Mouse (Mus musculus) urinary bladder, adult 2 months (tissue): Measurements from ENCODE around the gene Otud4. TPM values are rescaled to one million over a fixed set of nuclear protein-coding genes. Genes with fewer than 3 reads are reported as not detected.

ENCODE experiments used
- polyA plus RNA-seq: library from polyadenylated mRNA; depleted of rRNA; stranded (reverse); fragments of >200 nt; gene quantifications from 2 replicates; pipeline ENCODE4 v1.2.3, GENCODE M21; 2012; rRNA removed

The Otud4 gene
- polyA plus RNA-seq, 1 experiment: 29.7 TPM

Other genes with a start within 250 kb of the Otud4 start
- gene Smad1, start 240.1 kb upstream of the Otud4 start, polyA plus RNA-seq: 32.6 and 35.6 TPM in 2 replicates
- 41.3 and 41.5 TPM in 2 replicates for gene Abce1, start 72.1 kb downstream of the Otud4 start, polyA plus RNA-seq
- gene Anapc10, start 72.2 kb downstream of the Otud4 start, polyA plus RNA-seq: 9.2 and 10.3 TPM in 2 replicates